Mouse (Mus musculus) heart, adult 2 months (tissue): ENCODE measurements at regions not wholly inside any gene's neighbourhood (a gene's known extent, or its start where the extent isn't known, plus 50 kb on each side); places are given as distances from the start of the nearest gene placed in this dataset.

ENCODE experiments used
- CTCF ChIP-seq: fragments of 200-600 bp; IDR thresholded peaks from 2 replicates; pipeline ENCODE4 v1.8.1; 2022; ENCODE audit warnings: antibody characterized with exemption, mild to moderate bottlenecking, moderate library complexity
- POLR2A ChIP-seq: fragments of 200-500 bp; IDR thresholded peaks from 2 replicates; pipeline ENCODE4 v1.6.1; 2011; ENCODE audit warnings: mild to moderate bottlenecking, low read depth, low read length, control low read depth; ENCODE audit not compliant: insufficient read depth

GRCm38 (mm10) chr9:112476644-112477043 lies 240.9 kb upstream of the Arpp21 start:
- TF ChIP-seq CTCF = no peak
- no peak for TF ChIP-seq POLR2A
